Mouse (Mus musculus): Measurements from ENCODE around the gene Psmd7.

- TF ChIP-seq EP300 (IDR thresholded peaks at IDR 0.05; ENCODE audit: insufficient read depth, low read depth, low read length) = no peak
- no peak for TF ChIP-seq POLR2A (IDR thresholded peaks at IDR 0.05; ENCODE audit: insufficient read depth, low read depth, low read length)
Measured at GRCm38 (mm10) chr8:107542151-107542550, 46.1 kb downstream of the Psmd7 start.

Data from heart, adult 2 months (tissue).